8 mouse cellular contexts compared by ENCODE assay signal in genomic region chr3:95856115-95856514, GRCm38 (mm10). TPM values are rescaled to one million over a fixed set of nuclear protein-coding genes. Genes with fewer than 3 reads are reported as not detected.
DNase-seq lines count a peak whose midpoint lies in the region; ATAC-seq and TF ChIP-seq lines count a peak whose summit lies in the region.

No protein-coding gene starts in this region.

- peak overlapping the region; percentile 81 for H3K27ac ChIP-seq in layer of hippocampus, adult 2 months
- H3K27ac ChIP-seq in embryonic facial prominence, embryonic 10.5 days (replicated peaks): peak overlapping the region; percentile 91
- peak overlapping the region; percentile 32; the same call in 1 of the 2 replicates for H3K27ac ChIP-seq in midbrain, postnatal 0 days (ENCODE audit: low read depth, low read length)

- H3K27me3 ChIP-seq in embryonic facial prominence, embryonic 10.5 days (replicated peaks; ENCODE audit: low read depth, poor library complexity, severe bottlenecking): no peaks in the 10 kb centered on the region
- H3K27me3 ChIP-seq in midbrain, postnatal 0 days (ENCODE audit: insufficient read depth, low read length): no peaks in the 10 kb centered on the region

- 26% methylated on average over 7 of the region's 7 CpGs for WGBS in embryonic facial prominence, embryonic 10.5 days
- WGBS in midbrain, postnatal 0 days: 23% methylated on average over 7 of the region's 7 CpGs

- H3K9ac ChIP-seq in midbrain, postnatal 0 days (replicated peaks; ENCODE audit: low read length, poor library complexity, severe bottlenecking): peak overlapping the region; percentile 74; the same call in 1 of the 2 replicates

- peak overlapping the region; percentile 76 for H3K4me3 ChIP-seq in layer of hippocampus, adult 2 months
- H3K4me3 ChIP-seq in embryonic facial prominence, embryonic 10.5 days: peak overlapping the region; percentile 78
- H3K4me3 ChIP-seq in midbrain, postnatal 0 days (ENCODE audit: low read depth, low read length): peak overlapping the region; percentile 85

- H3K36me3 ChIP-seq in embryonic facial prominence, embryonic 10.5 days (replicated peaks): peaks cover 27% of the 10 kb centered on the region
- H3K36me3 ChIP-seq in midbrain, postnatal 0 days (ENCODE audit: insufficient read depth, low read length): peaks cover 6% of the 10 kb centered on the region; the same call in 1 of the 2 replicates

- H3K9me3 ChIP-seq in embryonic facial prominence, embryonic 10.5 days: no peaks in the 10 kb centered on the region
- no peaks in the 10 kb centered on the region for H3K9me3 ChIP-seq in midbrain, postnatal 0 days (ENCODE audit: low read length)

- H3K4me1 ChIP-seq in embryonic facial prominence, embryonic 10.5 days: peaks cover 8% of the 10 kb centered on the region
- peaks cover 2% of the 10 kb centered on the region; the same call in 1 of the 2 replicates for H3K4me1 ChIP-seq in midbrain, postnatal 0 days (ENCODE audit: insufficient read depth, low read length)

- peak; percentile 16 for ATAC-seq in inflammation-experienced regulatory T-cells, adult 6 months
- peak; percentile 14; the same call in 1 of the 2 replicates for ATAC-seq in midbrain, postnatal 0 days (ENCODE audit: low FRiP score)
- ATAC-seq in activated CD4-positive, CD25-positive, alpha-beta regulatory T cell, adult 4 months: no peak

- DNase-seq in layer of hippocampus, adult 2 months (ENCODE audit: low spot score in 2 of 2): no peak
- DNase-seq in layer of hippocampus, adult 18-20 months (ENCODE audit: low spot score in 2 of 2): no peak
- DNase-seq in embryonic facial prominence, embryonic 10.5 days (ENCODE audit: low spot score): no peak
- DNase-seq in midbrain, postnatal 0 days (ENCODE audit: low spot score): no peak
- no peak for DNase-seq in frontal cortex, postnatal 14 days (ENCODE audit: low spot score in 2 of 2)
- DNase-seq in frontal cortex, adult 2 months (ENCODE audit: extremely low spot score in 1 of 2, low spot score in 1 of 2): no peak

- H3K4me2 ChIP-seq in midbrain, postnatal 0 days (ENCODE audit: low read depth, low read length, poor library complexity, severe bottlenecking): peak overlapping the region; percentile 78

- no peak for TF ChIP-seq CTCF in layer of hippocampus, adult 2 months (conservative IDR thresholded peaks at IDR 0.05)
- TF ChIP-seq CTCF in midbrain, postnatal 0 days (IDR thresholded peaks at IDR 0.05): no peak

RNA-seq across cellular contexts. Expression of gene Prpf3, which starts 0.4 kb away (rescaled TPM):
- 10 to 100 TPM; 33.0 to 38.1 TPM for total RNA-seq in layer of hippocampus, adult 2 months (2021)
- 10 to 100 TPM; 33.8 to 34.4 TPM for total RNA-seq in layer of hippocampus, adult 18-20 months (2021)
- polyA plus RNA-seq in embryonic facial prominence, embryonic 10.5 days (2016; fragmentation: Nextera tagmentation; extraction: Ambion mirVana): 74.5 and 75.6 TPM in 2 replicates
- 10 to 100 TPM; 46.9 to 48.5 (median 48.3) TPM for polyA plus RNA-seq in inflammation-experienced regulatory T-cells, adult 6 months (2017; shearing (Covaris generic))
- 9.3 and 11.0 TPM in 2 replicates for total RNA-seq in midbrain, postnatal 0 days (2014; rRNA removed)
- 24.0 and 26.9 TPM in 2 replicates for polyA plus RNA-seq in midbrain, postnatal 0 days (2015; fragmentation: Nextera tagmentation; extraction: Ambion mirVana)
- polyA plus RNA-seq in frontal cortex, adult 2 months (2012; rRNA removed): 35.9 and 36.2 TPM in 2 replicates
- polyA plus RNA-seq in activated CD4-positive, CD25-positive, alpha-beta regulatory T cell, adult 4 months (2017; shearing (Covaris generic)): 10 to 100 TPM; 31.7 to 44.5 TPM

RNA-seq across cellular contexts. Expression of gene Mrps21, which starts 15.2 kb away (rescaled TPM):
- total RNA-seq in layer of hippocampus, adult 2 months (2021): 100 to 1,000 TPM; 155 to 164 TPM
- total RNA-seq in layer of hippocampus, adult 18-20 months (2021): 100 to 1,000 TPM; 134 to 158 TPM
- polyA plus RNA-seq in embryonic facial prominence, embryonic 10.5 days (2016; fragmentation: Nextera tagmentation; extraction: Ambion mirVana): 374 and 377 TPM in 2 replicates
- 100 to 1,000 TPM; 281 to 394 (median 321) TPM for polyA plus RNA-seq in inflammation-experienced regulatory T-cells, adult 6 months (2017; shearing (Covaris generic))
- total RNA-seq in midbrain, postnatal 0 days (2014; rRNA removed): 82.9 and 88.3 TPM in 2 replicates
- 241 TPM in 2 replicates for polyA plus RNA-seq in midbrain, postnatal 0 days (2015; fragmentation: Nextera tagmentation; extraction: Ambion mirVana)
- polyA plus RNA-seq in frontal cortex, adult 2 months (2012; rRNA removed): 235 and 288 TPM in 2 replicates
- polyA plus RNA-seq in activated CD4-positive, CD25-positive, alpha-beta regulatory T cell, adult 4 months (2017; shearing (Covaris generic)): 100 to 1,000 TPM; 334 to 354 TPM

RNA-seq across cellular contexts. Expression of gene Ciart, which starts 25.9 kb away (rescaled TPM):
- 10 to 100 TPM; 10.3 to 11.7 TPM for total RNA-seq in layer of hippocampus, adult 2 months (2021)
- total RNA-seq in layer of hippocampus, adult 18-20 months (2021): 10 to 100 TPM in 1 of 2 experiments, 1 to 10 TPM in 1; 9.2 to 11.7 TPM
- 11.5 and 13.4 TPM in 2 replicates for polyA plus RNA-seq in embryonic facial prominence, embryonic 10.5 days (2016; fragmentation: Nextera tagmentation; extraction: Ambion mirVana)
- polyA plus RNA-seq in inflammation-experienced regulatory T-cells, adult 6 months (2017; shearing (Covaris generic)): 10 to 100 TPM in 1 of 3 experiments, 1 to 10 TPM in 2; 2.3 to 11.8 (median 6.6) TPM
- 4.2 and 5.2 TPM in 2 replicates for total RNA-seq in midbrain, postnatal 0 days (2014; rRNA removed)
- 9.3 and 12.6 TPM in 2 replicates for polyA plus RNA-seq in midbrain, postnatal 0 days (2015; fragmentation: Nextera tagmentation; extraction: Ambion mirVana)
- 37.2 and 42.7 TPM in 2 replicates for polyA plus RNA-seq in frontal cortex, adult 2 months (2012; rRNA removed)
- 1 to 10 TPM; 4.4 to 7.0 TPM for polyA plus RNA-seq in activated CD4-positive, CD25-positive, alpha-beta regulatory T cell, adult 4 months (2017; shearing (Covaris generic))

RNA-seq across cellular contexts. Expression of gene BC028528, which starts 35.7 kb away (rescaled TPM):
- 1 to 10 TPM; 3.4 to 4.8 TPM for total RNA-seq in layer of hippocampus, adult 2 months (2021)
- 1 to 10 TPM; 2.2 to 3.0 TPM for total RNA-seq in layer of hippocampus, adult 18-20 months (2021)
- 7.6 and 10.2 TPM in 2 replicates for polyA plus RNA-seq in embryonic facial prominence, embryonic 10.5 days (2016; fragmentation: Nextera tagmentation; extraction: Ambion mirVana)
- 1 to 10 TPM in 1 of 3 experiments, under 1 TPM in 1, not detected in 1; 0.83 to 1.5 TPM for polyA plus RNA-seq in inflammation-experienced regulatory T-cells, adult 6 months (2017; shearing (Covaris generic))
- 6.5 and 27.7 TPM in 2 replicates for total RNA-seq in midbrain, postnatal 0 days (2014; rRNA removed)
- 14.6 and 18.8 TPM in 2 replicates for polyA plus RNA-seq in midbrain, postnatal 0 days (2015; fragmentation: Nextera tagmentation; extraction: Ambion mirVana)
- polyA plus RNA-seq in frontal cortex, adult 2 months (2012; rRNA removed): 15.0 and 16.2 TPM in 2 replicates
- 1 to 10 TPM; 1.2 to 1.5 TPM for polyA plus RNA-seq in activated CD4-positive, CD25-positive, alpha-beta regulatory T cell, adult 4 months (2017; shearing (Covaris generic))

RNA-seq across cellular contexts. Expression of gene Rprd2, which starts 37.5 kb away (rescaled TPM):
- total RNA-seq in layer of hippocampus, adult 2 months (2021): 10 to 100 TPM; 60.3 to 65.5 TPM
- 10 to 100 TPM; 60.1 to 63.0 TPM for total RNA-seq in layer of hippocampus, adult 18-20 months (2021)
- polyA plus RNA-seq in embryonic facial prominence, embryonic 10.5 days (2016; fragmentation: Nextera tagmentation; extraction: Ambion mirVana): 24.0 and 25.7 TPM in 2 replicates
- polyA plus RNA-seq in inflammation-experienced regulatory T-cells, adult 6 months (2017; shearing (Covaris generic)): 10 to 100 TPM; 22.7 to 35.5 (median 27.1) TPM
- total RNA-seq in midbrain, postnatal 0 days (2014; rRNA removed): 28.8 and 30.6 TPM in 2 replicates
- 20.1 and 23.6 TPM in 2 replicates for polyA plus RNA-seq in midbrain, postnatal 0 days (2015; fragmentation: Nextera tagmentation; extraction: Ambion mirVana)
- polyA plus RNA-seq in frontal cortex, adult 2 months (2012; rRNA removed): 24.6 and 28.5 TPM in 2 replicates
- 10 to 100 TPM; 22.7 to 26.4 TPM for polyA plus RNA-seq in activated CD4-positive, CD25-positive, alpha-beta regulatory T cell, adult 4 months (2017; shearing (Covaris generic))

Comparison
In these comparisons a context has a peak if more than half of its experiments do, and no peak if none do; other contexts are left out.
1. H3K27ac ChIP-seq: peak in every context shown above with its lines; median percentile 91 in embryonic facial prominence, embryonic 10.5 days; 81 in layer of hippocampus, adult 2 months; 32 in midbrain, postnatal 0 days.